Mouse (Mus musculus) CH12.LX (cell line): ENCODE results near the gene Ift172. TPM values are rescaled to one million over a fixed set of nuclear protein-coding genes. Genes with fewer than 3 reads are reported as not detected.

Experiments
- DNase-seq: peaks from one replicate; pipeline ENCODE4 v3.0.0-alpha.2; 2013; ENCODE audit errors: extremely low read depth
- H3K27ac ChIP-seq: 2 replicates; pipeline ENCODE4 v1.5.1; 2012; ENCODE audit warnings: low read depth, mild to moderate bottlenecking, control low read depth, moderate library complexity; ENCODE audit not compliant: insufficient read depth
- H3K27me3 ChIP-seq: replicated peaks from 2 replicates; pipeline ENCODE3; 2012; ENCODE audit warnings: inconsistent platforms
- H3K36me3 ChIP-seq, 2 experiments: replicated peaks in 1 of 2; 2 replicates each; pipeline versions ENCODE3 to v1.6.1; 2012; ENCODE audit warnings: inconsistent platforms in 1 of 2, low read length in 1 of 2, mild to moderate bottlenecking in 1 of 2, mixed read lengths in 1 of 2, moderate library complexity in 1 of 2; ENCODE audit not compliant: control insufficient read depth in 1 of 2, insufficient read depth in 1 of 2
- H3K4me1 ChIP-seq, 2 experiments: 2 replicates each; pipeline ENCODE4 v1.6.1; 2012; ENCODE audit warnings: inconsistent platforms in 1 of 2, moderate library complexity in 1 of 2; ENCODE audit not compliant: insufficient read depth in 2 of 2, control insufficient read depth in 1 of 2
- H3K4me2 ChIP-seq: 2 replicates; pipeline ENCODE4 v1.6.1; 2012; ENCODE audit warnings: low read depth, mild to moderate bottlenecking, control low read depth; ENCODE audit not compliant: poor library complexity, insufficient read depth, severe bottlenecking
- H3K4me3 ChIP-seq, 3 experiments: fragments of 150-350 bp in 1 of 3; sonication (generic) in 1 of 3; replicated peaks in 1 of 3; 2 replicates each; pipeline versions ENCODE3 to v1.5.1; 2011 to 2012; ENCODE audit warnings: low read depth in 2 of 3, low read length in 2 of 3, mild to moderate bottlenecking in 2 of 3, moderate library complexity in 2 of 3, control low read depth in 1 of 3, improper control_type of control experiment in 1 of 3, inconsistent platforms in 1 of 3, mixed read lengths in 1 of 3; ENCODE audit not compliant: poor library complexity in 1 of 3
- H3K79me2 ChIP-seq: replicated peaks from 2 replicates; pipeline ENCODE4 v1.6.1; 2012; ENCODE audit warnings: mild to moderate bottlenecking, moderate library complexity; ENCODE audit not compliant: control insufficient read depth, poor library complexity, insufficient read depth, severe bottlenecking; ENCODE audit errors: extremely low read depth
- H3K9ac ChIP-seq: 2 replicates; pipeline ENCODE4 v1.6.1; 2012; ENCODE audit warnings: low read depth, mild to moderate bottlenecking, control low read depth, moderate library complexity; ENCODE audit not compliant: insufficient read depth
- H3K9me3 ChIP-seq: replicated peaks from 2 replicates; pipeline ENCODE3; 2012; ENCODE audit warnings: low read length, inconsistent platforms, mixed read lengths
- BHLHE40 ChIP-seq: IDR thresholded peaks from 2 replicates; pipeline ENCODE4 v1.6.1; 2011; ENCODE audit warnings: mild to moderate bottlenecking, low read depth, low read length, improper control_type of control experiment
- CHD1 ChIP-seq: IDR thresholded peaks from 2 replicates; pipeline ENCODE4 v1.6.1; 2012; ENCODE audit warnings: low read depth, low read length, improper control_type of control experiment, inconsistent platforms
- CHD2 ChIP-seq: IDR thresholded peaks from 2 replicates; pipeline ENCODE4 v1.6.1; 2011; ENCODE audit warnings: low read length, improper control_type of control experiment
- CTCF ChIP-seq, 2 experiments: IDR thresholded peaks in 1 of 2; conservative IDR thresholded peaks in 1 of 2; 2 replicates each; pipeline ENCODE4 v1.5.1; 2011 to 2012; ENCODE audit warnings: low read depth in 2 of 2, low read length in 2 of 2, improper control_type of control experiment in 1 of 2, inconsistent platforms in 1 of 2, mild to moderate bottlenecking in 1 of 2, moderate library complexity in 1 of 2
- E2F4 ChIP-seq: IDR thresholded peaks from 2 replicates; pipeline ENCODE4 v1.6.1; 2011; ENCODE audit warnings: low read depth, low read length, improper control_type of control experiment; ENCODE audit not compliant: insufficient replicate concordance
- ELF1 ChIP-seq: IDR thresholded peaks from 2 replicates; pipeline ENCODE4 v1.6.1; 2014; ENCODE audit warnings: low read depth, mild to moderate bottlenecking, inconsistent platforms, low read length, improper control_type of control experiment
- EP300 ChIP-seq: IDR thresholded peaks from 2 replicates; pipeline ENCODE4 v1.6.1; 2011; ENCODE audit warnings: low read length, improper control_type of control experiment
- ETS1 ChIP-seq: conservative IDR thresholded peaks from 2 replicates; pipeline ENCODE4 v1.6.1; 2012; ENCODE audit warnings: low read depth, mild to moderate bottlenecking, inconsistent platforms, low read length, improper control_type of control experiment, moderate library complexity
- IRF4 ChIP-seq: IDR thresholded peaks from 2 replicates; pipeline ENCODE4 v1.6.1; 2014; ENCODE audit warnings: low read depth, mild to moderate bottlenecking, inconsistent platforms, low read length, improper control_type of control experiment
- JUN ChIP-seq: IDR thresholded peaks from 2 replicates; pipeline ENCODE4 v1.6.1; 2011; ENCODE audit warnings: low read depth, mild to moderate bottlenecking, low read length, improper control_type of control experiment, moderate library complexity; ENCODE audit not compliant: insufficient read depth
- MAFK ChIP-seq: IDR thresholded peaks from 2 replicates; pipeline ENCODE4 v1.6.1; 2011; ENCODE audit warnings: low read length, improper control_type of control experiment; ENCODE audit not compliant: insufficient replicate concordance
- MAZ ChIP-seq: IDR thresholded peaks from 2 replicates; pipeline ENCODE4 v1.6.1; 2012; ENCODE audit warnings: low read depth, mild to moderate bottlenecking, inconsistent platforms, low read length, improper control_type of control experiment, moderate library complexity
- MEF2A ChIP-seq: IDR thresholded peaks from 2 replicates; pipeline ENCODE4 v1.6.1; 2014; ENCODE audit warnings: low read depth, mild to moderate bottlenecking, inconsistent platforms, low read length, improper control_type of control experiment, borderline replicate concordance
- MXI1 ChIP-seq: IDR thresholded peaks from 2 replicates; pipeline ENCODE4 v1.6.1; 2011; ENCODE audit warnings: mild to moderate bottlenecking, low read depth, low read length, improper control_type of control experiment
- NELFE ChIP-seq: IDR thresholded peaks from 2 replicates; pipeline ENCODE4 v1.6.1; 2011; ENCODE audit warnings: low read depth, low read length, improper control_type of control experiment
- NRF1 ChIP-seq: IDR thresholded peaks from 2 replicates; pipeline ENCODE4 v1.6.1; 2014; ENCODE audit warnings: low read depth, mild to moderate bottlenecking, inconsistent platforms, low read length, improper control_type of control experiment, moderate library complexity
- PAX5 ChIP-seq: IDR thresholded peaks from 2 replicates; pipeline ENCODE4 v1.6.1; 2012; ENCODE audit warnings: low read length, inconsistent platforms, mixed read lengths
- POLR2A ChIP-seq: IDR thresholded peaks from 2 replicates; pipeline ENCODE4 v1.6.1; 2011; ENCODE audit warnings: low read depth, mild to moderate bottlenecking, improper control_type of control experiment, low read length
- RAD21 ChIP-seq: IDR thresholded peaks from 2 replicates; pipeline ENCODE4 v1.6.1; 2011; ENCODE audit warnings: low read depth, mild to moderate bottlenecking, low read length, improper control_type of control experiment, moderate library complexity
- RCOR1 ChIP-seq: conservative IDR thresholded peaks from 2 replicates; pipeline ENCODE4 v1.6.1; 2012; ENCODE audit warnings: low read depth, mild to moderate bottlenecking, inconsistent platforms, low read length, improper control_type of control experiment
- SIN3A ChIP-seq: IDR thresholded peaks from 2 replicates; pipeline ENCODE4 v1.6.1; 2012; ENCODE audit warnings: low read length, improper control_type of control experiment, inconsistent platforms
- SMC3 ChIP-seq: IDR thresholded peaks from 2 replicates; pipeline ENCODE4 v1.6.1; 2011; ENCODE audit warnings: low read depth, low read length, improper control_type of control experiment
- TBP ChIP-seq: conservative IDR thresholded peaks from 2 replicates; pipeline ENCODE4 v1.6.1; 2011; ENCODE audit warnings: low read depth, low read length, improper control_type of control experiment
- TCF12 ChIP-seq: IDR thresholded peaks from 2 replicates; pipeline ENCODE4 v1.6.1; 2014; ENCODE audit warnings: low read depth, mild to moderate bottlenecking, inconsistent platforms, low read length, improper control_type of control experiment
- UBTF ChIP-seq: IDR thresholded peaks from 2 replicates; pipeline ENCODE4 v1.6.1; 2012; ENCODE audit warnings: low read depth, mild to moderate bottlenecking, inconsistent platforms, low read length, improper control_type of control experiment, moderate library complexity
- ZC3H11A ChIP-seq: IDR thresholded peaks from 2 replicates; pipeline ENCODE4 v1.6.1; 2012; ENCODE audit warnings: low read depth, mild to moderate bottlenecking, inconsistent platforms, low read length, improper control_type of control experiment
- ZKSCAN1 ChIP-seq: IDR thresholded peaks from 2 replicates; pipeline ENCODE4 v1.6.1; 2012; ENCODE audit warnings: low read depth, inconsistent platforms, low read length, improper control_type of control experiment, borderline replicate concordance
- ZMIZ1 ChIP-seq: IDR thresholded peaks from 2 replicates; pipeline ENCODE4 v1.6.1; 2012; ENCODE audit warnings: low read depth, mild to moderate bottlenecking, inconsistent platforms, low read length, improper control_type of control experiment
- ZNF384 ChIP-seq: IDR thresholded peaks from 2 replicates; pipeline ENCODE4 v1.6.1; 2012; ENCODE audit warnings: low read depth, low read length, improper control_type of control experiment, inconsistent platforms
- dilution Hi-C: fragments of 300-500 bp; cut with MboI; formaldehyde crosslinking; loops from 2 replicates; pipeline ENCODE4 v1.14.3; 2020; ENCODE audit warnings: low sequenced_read_pairs; ENCODE audit not compliant: extremely low pct_unique_long_range_greater_than_20kb, extremely low pct_ligation_motif_present
- in situ Hi-C: fragments of 300-500 bp; cut with MboI; formaldehyde crosslinking; loops from 3 replicates; pipeline ENCODE4 v1.14.3; 2019; ENCODE audit warnings: low sequenced_read_pairs, low pct_ligation_motif_present, low pct_unique_long_range_greater_than_20kb, mixed read lengths
- polyA plus RNA-seq: library from polyadenylated mRNA; unstranded; fragments of >175 nt; gene quantifications from 2 replicates; pipeline ENCODE4 v1.2.1, GENCODE M21; 2012; ENCODE audit warnings: low read depth; ENCODE audit not compliant: insufficient read length
- total RNA-seq, 2 experiments: library from RNA; depleted of rRNA; stranded (reverse); fragments of 300-350 nt in 1 of 2; fragments of >200 nt in 1 of 2; gene quantifications; 2 replicates each; pipeline ENCODE4 v1.2.3; 2012 to 2014

The Ift172 gene
- total and polyA plus RNA-seq, 3 experiments = 6.1 to 21.5 (median 8.5) TPM

- peaks cover 19% of the 10 kb centered on the region for H3K79me2 ChIP-seq
- H3K4me2 ChIP-seq = peak overlapping the region; percentile 52
- peaks cover 27 to 33% of the 10 kb centered on the region in 2 experiments for H3K36me3 ChIP-seq
- peaks cover 0 to 10% of the 10 kb centered on the region in 2 experiments; a peak in 2 of 4 replicates for H3K4me1 ChIP-seq
- dilution Hi-C loops = no loop called here
- H3K4me3 ChIP-seq = peak overlapping the region; percentile 63 to 87 (median 85)
- DNase-seq = no peak
- no peaks in the 10 kb centered on the region for H3K9me3 ChIP-seq
- H3K27me3 ChIP-seq = peaks cover 2% of the 10 kb centered on the region
- H3K27ac ChIP-seq = no peak overlapping the region
- in situ Hi-C loops = no loop called here
- TF ChIP-seq IRF4 = peak; percentile 19; the same call in 1 of the 2 replicates
- peak; percentile 10; the same call in 1 of the 2 replicates for TF ChIP-seq NELFE
- peak; percentile 3; the same call in 1 of the 2 replicates for TF ChIP-seq MXI1
- TF ChIP-seq EP300 = no peak
- peak overlapping the region; percentile 35 for H3K9ac ChIP-seq
Observed at GRCm38 (mm10) chr5:31241522-31242034, 49.3 kb downstream of the Ift172 start.

- Histone ChIP-seq H3K4me1 (peaks cover 0 to 10% of the 10 kb centered on the region in 2 experiments; a peak in 2 of 4 replicates), H3K27ac (peak within 1 kb of the TSS; percentile 72), H3K36me3 (peaks cover 21 to 26% of the 10 kb centered on the region in 2 experiments), H3K79me2 (peaks cover 19% of the 10 kb centered on the region), H3K4me3 (peak within 1 kb of the TSS; percentile 66 to 87 (median 85)), H3K4me2 (peak within 1 kb of the TSS; percentile 52), H3K9me3 (no peaks in the 10 kb centered on the region), H3K27me3 (peaks cover 4% of the 10 kb centered on the region), H3K9ac (peak within 1 kb of the TSS; percentile 93)
- dilution Hi-C loops (no loop called here), in situ Hi-C loops (no loop called here)
- DNase-seq = peak; percentile 95
- no peak for TF ChIP-seq MAFK
- TF ChIP-seq NRF1 = peak; percentile 41; the same call in 1 of the 2 replicates
- no peak for TF ChIP-seq ZNF384
- no peak for TF ChIP-seq BHLHE40
- no peak for TF ChIP-seq RCOR1
- TF ChIP-seq EP300 = no peak
- TF ChIP-seq ETS1 = no peak
- no peak for TF ChIP-seq CHD1
- no peak for TF ChIP-seq ZKSCAN1
- no peak for TF ChIP-seq PAX5
- peak; percentile 80 for TF ChIP-seq NELFE
- TF ChIP-seq MEF2A = no peak; the same call in 1 of the 2 replicates
- TF ChIP-seq ELF1 = peak; percentile 82
- TF ChIP-seq MAZ = peak; percentile 21; the same call in 1 of the 2 replicates
- TF ChIP-seq SIN3A = peak; percentile 42; the same call in 1 of the 2 replicates
- TF ChIP-seq JUN = no peak
- TF ChIP-seq ZMIZ1 = no peak
- no peak for TF ChIP-seq ZC3H11A
- TF ChIP-seq UBTF = 0 out of 2 replicates have a peak, but pooled peaks have one; percentile 67
- TF ChIP-seq RAD21 = no peak
- no peak; the same call in 1 of the 2 replicates for TF ChIP-seq IRF4
- peak; percentile 75; the same call in 1 of the 2 replicates for TF ChIP-seq TBP
- no peak; the same call in 1 of the 2 replicates for TF ChIP-seq CHD2
- no peak for TF ChIP-seq SMC3
- peak; percentile 96 for TF ChIP-seq POLR2A
- TF ChIP-seq CTCF (conservative IDR thresholded peaks at IDR 0.05 in 1 of 2, IDR thresholded peaks at IDR 0.05 in 1 of 2; ENCODE audit: low read depth in 2 of 2, low read length in 2 of 2) = no peak
- peak; percentile 66 for TF ChIP-seq TCF12
- TF ChIP-seq E2F4 = no peak
- peak; percentile 37 for TF ChIP-seq MXI1
Observed at GRCm38 (mm10) chr5:31240637-31241521, 50.0 kb downstream of the Ift172 start, which contains the start of the genes Nrbp1 and Gm9970. Gene Nrbp1, plus strand, starts transcription at chr5:31240864. Gene Gm9970, minus strand, starts transcription at chr5:31241232.
